Mouse (Mus musculus): ENCODE results near the gene Sun3. TPM values are rescaled to one million over a fixed set of nuclear protein-coding genes. Genes with fewer than 3 reads are reported as not detected.

The Sun3 gene
- polyA plus RNA-seq, 1 experiment from 2014 or later = 2.7 TPM

DNA sequence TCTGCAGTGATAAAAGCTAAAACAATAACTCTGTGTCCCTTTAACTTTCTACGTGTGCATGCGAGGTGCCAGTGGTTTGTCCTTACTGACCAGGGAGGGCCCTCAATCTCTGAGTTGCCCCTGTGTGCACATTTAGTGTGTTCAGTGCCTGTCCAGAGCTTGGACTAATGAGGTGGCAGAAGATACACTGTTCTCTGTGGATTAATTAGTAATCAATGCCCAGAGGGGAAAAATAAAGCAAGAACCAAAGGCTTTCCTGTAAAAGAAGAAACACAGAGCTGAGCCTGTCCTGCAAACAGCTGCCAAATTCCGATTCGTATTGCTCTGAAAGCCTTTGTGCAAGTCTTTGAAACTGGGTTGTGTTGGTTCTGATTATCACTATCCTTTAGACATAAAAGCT, 1.4 kb upstream of the Sun3 start:
- ATAC-seq = no peak
- no peak for TF ChIP-seq CTCF (IDR thresholded peaks at IDR 0.05; ENCODE audit: low read depth)
- Histone ChIP-seq H3K9me3 (ENCODE audit: control insufficient read depth) (no peaks in the 10 kb centered on the region), H3K27me3 (replicated peaks; ENCODE audit: control insufficient read depth, insufficient read depth, low read length) (no peaks in the 10 kb centered on the region), H3K36me3 (ENCODE audit: control insufficient read depth, insufficient read depth) (no peaks in the 10 kb centered on the region), H3K4me2 (replicated peaks; ENCODE audit: low read depth) (no peak overlapping the region), H3K9ac (ENCODE audit: low read depth, low read length) (no peak overlapping the region), H3K27ac (ENCODE audit: low read depth, low read length) (no peak overlapping the region), H3K4me1 (replicated peaks; ENCODE audit: control insufficient read depth, insufficient read depth, low read length) (0 out of 2 replicates have a peak, but pooled peaks cover 5% of the 10 kb centered on the region), H3K4me3 (ENCODE audit: low read depth, low read length) (no peak overlapping the region)
- WGBS = 82% methylated on average over 4 of the region's 4 CpGs

GRCm38 (mm10) chr11:9048011-9048702, 634 bp downstream of the Sun3 start, which contains the start of gene Gm11992:
Gene Gm11992 (plus strand): TSS chr11:9048594.
- no peaks in the 10 kb centered on the region for H3K27me3 ChIP-seq (replicated peaks; ENCODE audit: control insufficient read depth, insufficient read depth, low read length)
- WGBS = 3% methylated on average over 21 of the region's 21 CpGs
- no peaks in the 10 kb centered on the region for H3K36me3 ChIP-seq (ENCODE audit: control insufficient read depth, insufficient read depth)
- H3K4me2 ChIP-seq (replicated peaks; ENCODE audit: low read depth) = peak within 1 kb of the TSS; percentile 91
- peak; percentile 98 for ATAC-seq
- no peaks in the 10 kb centered on the region for H3K9me3 ChIP-seq (ENCODE audit: control insufficient read depth)
- peak within 1 kb of the TSS; percentile 37; the same call in 1 of the 2 replicates for H3K9ac ChIP-seq (ENCODE audit: low read depth, low read length)
- peak within 1 kb of the TSS; percentile 48 for H3K4me3 ChIP-seq (ENCODE audit: low read depth, low read length)
- H3K4me1 ChIP-seq (replicated peaks; ENCODE audit: control insufficient read depth, insufficient read depth, low read length) = 0 out of 2 replicates have a peak, but pooled peaks cover 5% of the 10 kb centered on the region
- TF ChIP-seq CTCF (IDR thresholded peaks at IDR 0.05; ENCODE audit: low read depth) = no peak
- H3K27ac ChIP-seq (ENCODE audit: low read depth, low read length) = no peak within 1 kb of the TSS; the same call in 1 of the 2 replicates

DNA sequence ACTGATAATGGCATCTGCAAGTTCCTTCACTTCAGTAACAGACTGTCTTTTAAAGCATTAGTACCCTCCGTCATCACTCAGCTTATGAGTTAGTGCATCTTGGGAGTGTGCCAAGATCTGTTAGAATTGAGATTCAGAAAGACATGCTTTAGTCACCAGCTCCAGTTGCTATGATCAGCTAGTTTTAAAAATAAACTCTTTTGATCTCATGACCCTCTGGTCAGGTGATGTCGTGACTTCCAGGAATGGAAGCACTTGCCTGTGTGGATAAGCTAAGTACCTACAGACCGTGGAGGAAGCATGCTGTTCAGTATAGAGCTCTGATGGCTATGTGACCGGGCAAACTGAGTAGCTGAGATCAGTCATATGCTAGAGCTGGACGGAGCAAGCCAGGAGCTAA, 1.7 kb downstream of the Sun3 start:
- Histone ChIP-seq H3K27me3 (replicated peaks; ENCODE audit: control insufficient read depth, insufficient read depth, low read length) (no peaks in the 10 kb centered on the region), H3K27ac (ENCODE audit: low read depth, low read length) (no peak overlapping the region), H3K4me2 (replicated peaks; ENCODE audit: low read depth) (no peak overlapping the region), H3K36me3 (ENCODE audit: control insufficient read depth, insufficient read depth) (no peaks in the 10 kb centered on the region), H3K4me1 (replicated peaks; ENCODE audit: control insufficient read depth, insufficient read depth, low read length) (0 out of 2 replicates have a peak, but pooled peaks cover 5% of the 10 kb centered on the region), H3K4me3 (ENCODE audit: low read depth, low read length) (no peak overlapping the region), H3K9me3 (ENCODE audit: control insufficient read depth) (no peaks in the 10 kb centered on the region), H3K9ac (ENCODE audit: low read depth, low read length) (no peak overlapping the region)
- no peak for TF ChIP-seq CTCF (IDR thresholded peaks at IDR 0.05; ENCODE audit: low read depth)
- ATAC-seq = peak; percentile 32
- WGBS = 58% methylated on average over 5 of the region's 5 CpGs

DNA sequence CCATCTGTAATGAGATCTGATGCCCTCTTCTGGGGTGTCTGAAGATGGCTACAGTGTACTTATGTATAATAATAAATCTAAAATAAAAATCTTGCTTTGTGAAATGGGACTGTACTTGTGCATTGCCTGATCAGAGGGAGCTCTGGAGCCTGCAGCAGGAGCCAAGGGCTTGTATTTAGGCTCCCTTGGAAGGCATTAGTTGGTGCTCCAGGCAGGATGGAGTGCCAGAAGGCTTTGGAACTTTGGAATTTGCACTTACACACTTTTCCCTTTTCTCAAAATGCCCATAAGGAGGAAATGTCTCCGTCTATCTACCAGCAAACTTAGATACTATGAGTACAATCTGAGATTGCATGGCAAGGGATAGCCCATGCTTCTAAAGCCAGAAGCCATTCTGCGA, 2.2 kb downstream of the Sun3 start:
- Histone ChIP-seq H3K36me3 (ENCODE audit: control insufficient read depth, insufficient read depth) (no peaks in the 10 kb centered on the region), H3K4me1 (replicated peaks; ENCODE audit: control insufficient read depth, insufficient read depth, low read length) (0 out of 2 replicates have a peak, but pooled peaks cover 5% of the 10 kb centered on the region), H3K4me3 (ENCODE audit: low read depth, low read length) (no peak overlapping the region), H3K9ac (ENCODE audit: low read depth, low read length) (no peak overlapping the region), H3K27me3 (replicated peaks; ENCODE audit: control insufficient read depth, insufficient read depth, low read length) (no peaks in the 10 kb centered on the region), H3K9me3 (ENCODE audit: control insufficient read depth) (no peaks in the 10 kb centered on the region), H3K27ac (ENCODE audit: low read depth, low read length) (no peak overlapping the region), H3K4me2 (replicated peaks; ENCODE audit: low read depth) (no peak overlapping the region)
- no peak for TF ChIP-seq CTCF (IDR thresholded peaks at IDR 0.05; ENCODE audit: low read depth)
- no peak for ATAC-seq
- 87% methylated on average over 2 of the region's 2 CpGs for WGBS

- 85% methylated on average over 2 of the region's 2 CpGs for WGBS
- no peak overlapping the region for H3K27ac ChIP-seq (ENCODE audit: low read depth, low read length)
- no peak overlapping the region for H3K4me2 ChIP-seq (replicated peaks; ENCODE audit: low read depth)
- no peak overlapping the region for H3K4me3 ChIP-seq (ENCODE audit: low read depth, low read length)
- no peak for ATAC-seq
- TF ChIP-seq CTCF (IDR thresholded peaks at IDR 0.05; ENCODE audit: low read depth) = no peak
- H3K9ac ChIP-seq (ENCODE audit: low read depth, low read length) = no peak overlapping the region
- no peaks in the 10 kb centered on the region for H3K4me1 ChIP-seq (replicated peaks; ENCODE audit: control insufficient read depth, insufficient read depth, low read length)
- no peaks in the 10 kb centered on the region for H3K9me3 ChIP-seq (ENCODE audit: control insufficient read depth)
- no peaks in the 10 kb centered on the region for H3K36me3 ChIP-seq (ENCODE audit: control insufficient read depth, insufficient read depth)
- H3K27me3 ChIP-seq (replicated peaks; ENCODE audit: control insufficient read depth, insufficient read depth, low read length) = no peaks in the 10 kb centered on the region
Measured at GRCm38 (mm10) chr11:9031530-9031929, 17.3 kb downstream of the Sun3 start.

- no peak for TF ChIP-seq CTCF (IDR thresholded peaks at IDR 0.05; ENCODE audit: low read depth)
- WGBS = 82% methylated on average over 3 of the region's 3 CpGs
- no peaks in the 10 kb centered on the region for H3K4me1 ChIP-seq (replicated peaks; ENCODE audit: control insufficient read depth, insufficient read depth, low read length)
- no peak for ATAC-seq
- no peak overlapping the region for H3K27ac ChIP-seq (ENCODE audit: low read depth, low read length)
- no peaks in the 10 kb centered on the region; the same call in 1 of the 2 replicates for H3K27me3 ChIP-seq (replicated peaks; ENCODE audit: control insufficient read depth, insufficient read depth, low read length)
- H3K36me3 ChIP-seq (ENCODE audit: control insufficient read depth, insufficient read depth) = no peaks in the 10 kb centered on the region
- no peak overlapping the region for H3K4me2 ChIP-seq (replicated peaks; ENCODE audit: low read depth)
- H3K9ac ChIP-seq (ENCODE audit: low read depth, low read length) = no peak overlapping the region
- H3K9me3 ChIP-seq (ENCODE audit: control insufficient read depth) = no peaks in the 10 kb centered on the region
- H3K4me3 ChIP-seq (ENCODE audit: low read depth, low read length) = no peak overlapping the region
Measured at GRCm38 (mm10) chr11:9025211-9025610, 23.6 kb downstream of the Sun3 start.
